Comparison of ENCODE assay signal across 8 mouse cellular contexts in the genomic region with DNA sequence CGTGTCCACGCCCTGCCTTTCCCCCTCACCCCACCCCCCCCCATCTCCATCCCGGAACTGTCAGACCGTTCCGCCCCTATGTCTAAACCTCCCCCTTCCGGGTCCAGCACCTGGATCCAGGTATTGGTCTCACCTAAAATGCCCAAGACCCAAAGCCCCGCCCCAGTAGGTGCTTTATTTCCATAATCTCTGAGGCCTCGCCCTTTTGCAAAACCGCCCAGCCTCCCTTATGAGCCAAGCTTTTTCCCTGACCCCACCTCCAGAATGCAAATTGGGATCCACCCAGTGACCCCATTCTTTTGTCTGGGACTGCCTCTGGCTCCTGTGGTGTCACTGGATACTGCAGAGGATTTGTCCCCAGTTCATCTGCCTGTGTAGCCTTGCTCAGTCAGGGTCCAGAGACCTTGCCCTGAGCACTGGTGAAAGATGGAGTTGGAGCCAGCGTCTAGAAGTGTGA. TPM values are rescaled to one million over a fixed set of nuclear protein-coding genes. Genes with fewer than 3 reads are reported as not detected.
DNase-seq lines count a peak whose midpoint lies in the region; ATAC-seq and TF ChIP-seq lines count a peak whose summit lies in the region.

A gene (minus strand): TSS at position 430 of the 457 bp plus-strand sequence.

- H3K4me2 ChIP-seq in embryonic facial prominence, embryonic 14.5 days (ENCODE audit: low read depth, low read length) = peak within 1 kb of the TSS; percentile 97
- peak within 1 kb of the TSS; percentile 98 for H3K4me2 ChIP-seq in heart, embryonic 16.5 days (ENCODE audit: low read depth, low read length)
- peak within 1 kb of the TSS; percentile 76 for H3K4me2 ChIP-seq in liver, embryonic 14.5 days (ENCODE audit: low read depth)
- H3K4me2 ChIP-seq in neural tube, embryonic 14.5 days (ENCODE audit: low read depth, low read length) = peak within 1 kb of the TSS; percentile 97

- no peaks in the 10 kb centered on the region; the same call in 1 of the 2 replicates for H3K27me3 ChIP-seq in embryonic facial prominence, embryonic 14.5 days (replicated peaks; ENCODE audit: control insufficient read depth, insufficient read depth, low read length)
- H3K27me3 ChIP-seq in heart, embryonic 16.5 days (ENCODE audit: control insufficient read depth, insufficient read depth, low read length) = no peaks in the 10 kb centered on the region
- H3K27me3 ChIP-seq in liver, embryonic 14.5 days (ENCODE audit: control insufficient read depth, insufficient read depth, low read length) = no peaks in the 10 kb centered on the region
- no peaks in the 10 kb centered on the region for H3K27me3 ChIP-seq in neural tube, embryonic 14.5 days (ENCODE audit: control insufficient read depth, insufficient read depth, low read length)

- DNase-seq in ES-E14 (ENCODE audit: low read depth, low spot score) = peak; percentile 91
- peak; percentile 77 for DNase-seq in adrenal gland, postnatal 14 days
- peak; percentile 67 for DNase-seq in embryonic facial prominence, embryonic 14.5 days (ENCODE audit: low spot score)
- DNase-seq in kidney, postnatal 14 days = peak; percentile 80
- DNase-seq in liver, embryonic 14.5 days (ENCODE audit: low read depth in 3 of 3, low spot score in 3 of 3) = peak; percentile 40 to 60 (median 50)

- ATAC-seq in embryonic facial prominence, embryonic 14.5 days (ENCODE audit: low read depth) = peak; percentile 71
- peak; percentile 59 for ATAC-seq in heart, embryonic 16.5 days (replicated peaks; ENCODE audit: extremely low read depth, insufficient read depth, low FRiP score)
- ATAC-seq in liver, embryonic 14.5 days (ENCODE audit: insufficient read depth) = no peak
- ATAC-seq in neural tube, embryonic 14.5 days (ENCODE audit: low read depth) = peak; percentile 49
- ATAC-seq in erythroid progenitor cell, adult 5-6 weeks (replicated peaks; ENCODE audit: low FRiP score, poor library complexity, severe bottlenecking) = no peak

- H3K9me3 ChIP-seq in ES-E14 (ENCODE audit: control insufficient read depth, insufficient read depth, low read depth, low read length) = no peaks in the 10 kb centered on the region
- no peaks in the 10 kb centered on the region for H3K9me3 ChIP-seq in embryonic facial prominence, embryonic 14.5 days (ENCODE audit: control insufficient read depth, low read length)
- H3K9me3 ChIP-seq in heart, embryonic 16.5 days (replicated peaks; ENCODE audit: control insufficient read depth, low read length) = no peaks in the 10 kb centered on the region
- H3K9me3 ChIP-seq in liver, embryonic 14.5 days (ENCODE audit: control insufficient read depth, low read length) = no peaks in the 10 kb centered on the region
- H3K9me3 ChIP-seq in neural tube, embryonic 14.5 days (ENCODE audit: control insufficient read depth, low read length) = no peaks in the 10 kb centered on the region

- no peaks in the 10 kb centered on the region for H3K36me3 ChIP-seq in ES-E14 (ENCODE audit: control insufficient read depth, insufficient read depth, low read length, poor library complexity, severe bottlenecking)
- H3K36me3 ChIP-seq in embryonic facial prominence, embryonic 14.5 days (ENCODE audit: control insufficient read depth, insufficient read depth, low read length) = no peaks in the 10 kb centered on the region
- H3K36me3 ChIP-seq in heart, embryonic 16.5 days (ENCODE audit: control insufficient read depth, insufficient read depth) = no peaks in the 10 kb centered on the region
- H3K36me3 ChIP-seq in liver, embryonic 14.5 days (replicated peaks; ENCODE audit: control insufficient read depth, insufficient read depth, low read depth) = no peaks in the 10 kb centered on the region
- H3K36me3 ChIP-seq in neural tube, embryonic 14.5 days (ENCODE audit: control insufficient read depth, insufficient read depth, low read length) = no peaks in the 10 kb centered on the region

- peak within 1 kb of the TSS; percentile 80 for H3K9ac ChIP-seq in ES-E14 (ENCODE audit: insufficient read depth, low read depth, low read length, poor library complexity, severe bottlenecking)
- H3K9ac ChIP-seq in embryonic facial prominence, embryonic 14.5 days (ENCODE audit: low read depth, low read length) = peak within 1 kb of the TSS; percentile 66
- H3K9ac ChIP-seq in heart, embryonic 16.5 days (ENCODE audit: low read length) = peak within 1 kb of the TSS; percentile 73
- peak within 1 kb of the TSS; percentile 45 for H3K9ac ChIP-seq in liver, embryonic 14.5 days (replicated peaks)
- H3K9ac ChIP-seq in neural tube, embryonic 14.5 days (replicated peaks; ENCODE audit: low read depth, low read length) = peak within 1 kb of the TSS; percentile 69

- in situ Hi-C loops in ES-E14 (cut with MboI; ENCODE audit: low sequenced_read_pairs in 2 of 2, unreplicated experiment in 2 of 2) = no loop called here

- 2% methylated on average over 10 of the region's 10 CpGs for WGBS in embryonic facial prominence, embryonic 14.5 days
- under 1% methylated on average over 10 of the region's 10 CpGs for WGBS in heart, embryonic 16.5 days
- under 1% methylated on average over 10 of the region's 10 CpGs for WGBS in liver, embryonic 14.5 days (ENCODE audit: insufficient replicate concordance)
- 0% methylated on average over 10 of the region's 10 CpGs for WGBS in neural tube, embryonic 14.5 days

- no peak for TF ChIP-seq CTCF in liver, embryonic 14.5 days (IDR thresholded peaks at IDR 0.05; ENCODE audit: low read depth)

- H3K4me3 ChIP-seq in ES-E14 (ENCODE audit: insufficient read depth in 1 of 2, low read depth in 1 of 2, low read length in 2 of 2, poor library complexity in 1 of 2, severe bottlenecking in 1 of 2) = peak within 1 kb of the TSS; percentile 73 to 99
- peak within 1 kb of the TSS; percentile 55 for H3K4me3 ChIP-seq in embryonic facial prominence, embryonic 14.5 days (ENCODE audit: low read depth, low read length)
- H3K4me3 ChIP-seq in heart, embryonic 16.5 days (ENCODE audit: low read length) = peak within 1 kb of the TSS; percentile 65
- H3K4me3 ChIP-seq in liver, embryonic 14.5 days (ENCODE audit: insufficient read depth in 1 of 2, low read depth in 2 of 2, low read length in 2 of 2) = peak within 1 kb of the TSS; percentile 56 to 64
- H3K4me3 ChIP-seq in neural tube, embryonic 14.5 days (ENCODE audit: low read depth, low read length) = peak within 1 kb of the TSS; percentile 47

- H3K4me1 ChIP-seq in ES-E14 (ENCODE audit: control insufficient read depth in 2 of 2, insufficient read depth in 2 of 2, low read length in 2 of 2, poor library complexity in 1 of 2) = peaks cover 0 to 5% of the 10 kb centered on the region in 2 experiments; a peak in 1 of 4 replicates
- peaks cover 9% of the 10 kb centered on the region; the same call in 1 of the 2 replicates for H3K4me1 ChIP-seq in embryonic facial prominence, embryonic 14.5 days (ENCODE audit: control insufficient read depth, insufficient read depth, low read length)
- peaks cover 7% of the 10 kb centered on the region for H3K4me1 ChIP-seq in heart, embryonic 16.5 days (ENCODE audit: control insufficient read depth, insufficient read depth, low read length)
- H3K4me1 ChIP-seq in liver, embryonic 14.5 days (replicated peaks; ENCODE audit: control insufficient read depth in 2 of 2, insufficient read depth in 2 of 2, low read length in 1 of 2) = peaks cover 8 to 10% of the 10 kb centered on the region in 2 experiments
- peaks cover 6% of the 10 kb centered on the region for H3K4me1 ChIP-seq in neural tube, embryonic 14.5 days (ENCODE audit: control insufficient read depth, insufficient read depth, low read length)

- TF ChIP-seq EP300 in liver, embryonic 14.5 days (IDR thresholded peaks at IDR 0.05; ENCODE audit: low read depth) = no peak

- peak within 1 kb of the TSS; percentile 76 for H3K27ac ChIP-seq in ES-E14 (ENCODE audit: insufficient read depth, low read depth, low read length, poor library complexity, severe bottlenecking)
- no peak within 1 kb of the TSS for H3K27ac ChIP-seq in embryonic facial prominence, embryonic 14.5 days (replicated peaks; ENCODE audit: low read depth, low read length)
- no peak within 1 kb of the TSS for H3K27ac ChIP-seq in heart, embryonic 16.5 days (ENCODE audit: low read length)
- H3K27ac ChIP-seq in liver, embryonic 14.5 days = no peak within 1 kb of the TSS
- H3K27ac ChIP-seq in neural tube, embryonic 14.5 days (ENCODE audit: low read depth, low read length) = no peak within 1 kb of the TSS

TF ChIP-seq in ES-E14, 5 proteins besides CTCF, POLR2A, EP300 and RAD21:
- TF ChIP-seq ZC3H11A (IDR thresholded peaks at IDR 0.05; ENCODE audit: borderline replicate concordance, low read depth, low read length) (no peak), ZNF384 (IDR thresholded peaks at IDR 0.05; ENCODE audit: low read depth, low read length) (no peak), HCFC1 (IDR thresholded peaks at IDR 0.05; ENCODE audit: borderline replicate concordance, insufficient read depth, low read length) (peak; percentile 46; the same call in 1 of the 2 replicates)

RNA-seq across cellular contexts. Expression of the gene that starts here (rescaled TPM):
- 9.2 and 10.3 TPM in 2 replicates for total RNA-seq in ES-E14 (2012; rRNA removed)
- 47.5 and 99.3 TPM in 2 replicates for total RNA-seq in adrenal gland, postnatal 14 days (2021)
- polyA plus RNA-seq in embryonic facial prominence, embryonic 14.5 days (2014; fragmentation: Nextera tagmentation; extraction: Ambion mirVana) = 7.0 and 7.4 TPM in 2 replicates
- 4.4 and 4.6 TPM in 2 replicates for polyA plus RNA-seq in heart, embryonic 16.5 days (2015; fragmentation: Nextera tagmentation; extraction: Ambion mirVana)
- polyA plus RNA-seq in liver, embryonic 14.5 days (2012; rRNA removed) = 23.5 and 28.8 TPM in 2 replicates
- polyA plus RNA-seq in liver, embryonic 14.5 days (2014; fragmentation: Nextera tagmentation; extraction: Ambion mirVana) = 34.6 and 36.5 TPM in 2 replicates
- 10.0 and 10.7 TPM in 2 replicates for polyA plus RNA-seq in neural tube, embryonic 14.5 days (2014; fragmentation: Nextera tagmentation; extraction: Ambion mirVana)
- total RNA-seq in erythroid progenitor cell, adult 5-6 weeks (2015; ENCODE audit: low replicate concordance) = 1.7 TPM in 1 of 2 replicates, not detected in the other
- total RNA-seq in erythroid progenitor cell, adult 5-6 weeks (2017; ENCODE audit: low replicate concordance) = 0.13 TPM in 1 of 2 replicates, not detected in the other

Comparison
In these comparisons a context has a peak if more than half of its experiments do, and no peak if none do; other contexts are left out.
1. ATAC-seq: peak in embryonic facial prominence, embryonic 14.5 days (single experiment), heart, embryonic 16.5 days (single experiment) and neural tube, embryonic 14.5 days (single experiment); none in liver, embryonic 14.5 days (single experiment) and erythroid progenitor cell, adult 5-6 weeks (single experiment).
2. Peak in every context shown above with its lines, with median percentiles within 50 percentile points of each other: DNase-seq, H3K4me3 ChIP-seq, H3K9ac ChIP-seq and H3K4me2 ChIP-seq.